Mouse (Mus musculus): ENCODE data around the gene Rrp7a. TPM values are rescaled to one million over a fixed set of nuclear protein-coding genes. Genes with fewer than 3 reads are reported as not detected.

Rrp7a gene
- polyA plus RNA-seq, 1 experiment: 109 TPM

DNA sequence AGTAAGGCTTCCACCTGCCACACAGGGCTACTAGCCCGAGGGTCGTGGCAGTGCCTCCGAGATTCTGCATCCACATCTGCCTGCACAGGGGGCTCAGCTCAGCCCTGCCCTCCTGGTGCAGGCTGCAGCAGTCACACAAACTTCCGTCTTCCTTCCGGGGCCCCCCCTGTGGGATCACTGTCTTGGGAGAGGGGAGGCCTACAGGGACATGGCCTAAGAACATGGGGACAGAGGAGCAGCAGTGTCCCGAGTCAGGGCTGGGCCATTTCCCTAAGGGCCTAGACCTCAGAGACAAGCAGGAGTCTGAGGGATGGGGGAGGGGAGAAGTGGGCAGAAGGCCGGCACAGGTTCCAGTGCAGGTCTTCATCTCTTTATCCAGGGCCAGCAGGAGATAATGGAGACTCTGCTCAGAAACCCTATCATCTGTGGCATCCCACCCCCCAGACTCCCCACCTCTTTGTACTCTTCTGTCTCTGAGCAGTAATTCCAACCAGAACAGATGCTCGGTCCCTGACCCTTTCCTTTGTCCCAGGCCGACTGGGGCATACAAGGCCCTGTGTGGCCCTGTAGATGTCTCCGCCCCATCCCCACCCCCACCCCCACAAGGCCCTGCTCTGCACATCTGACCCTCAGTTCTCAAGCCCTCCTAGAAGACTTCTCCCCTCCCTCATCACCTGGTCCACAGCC lies 38.6 kb upstream of the Rrp7a start:
- no peaks in the 10 kb centered on the region for H3K36me3 ChIP-seq (ENCODE audit: control insufficient read depth, insufficient read depth, low read length)
- H3K4me3 ChIP-seq (ENCODE audit: control insufficient read depth, low read depth, low read length): no peak overlapping the region
- no peak for TF ChIP-seq CTCF (IDR thresholded peaks at IDR 0.05; ENCODE audit: control insufficient read depth, insufficient read depth, insufficient replicate concordance, low read depth, low read length)
- no peak for TF ChIP-seq POLR2A (IDR thresholded peaks at IDR 0.05; ENCODE audit: control insufficient read depth, low read depth, low read length)
- H3K4me1 ChIP-seq (ENCODE audit: control insufficient read depth, insufficient read depth, low read length): no peaks in the 10 kb centered on the region; the same call in 1 of the 2 replicates
- no peaks in the 10 kb centered on the region for H3K27me3 ChIP-seq (ENCODE audit: control insufficient read depth, insufficient read depth, low read length)
- no peak overlapping the region for H3K27ac ChIP-seq (ENCODE audit: control insufficient read depth, insufficient read depth, low read depth, low read length)

GRCm38 (mm10) chr15:83160561-83160960 lies 38.0 kb upstream of the Rrp7a start:
- Histone ChIP-seq H3K27ac (ENCODE audit: control insufficient read depth, insufficient read depth, low read depth, low read length) (no peak overlapping the region), H3K4me1 (ENCODE audit: control insufficient read depth, insufficient read depth, low read length) (no peaks in the 10 kb centered on the region; the same call in 1 of the 2 replicates), H3K36me3 (ENCODE audit: control insufficient read depth, insufficient read depth, low read length) (no peaks in the 10 kb centered on the region), H3K4me3 (ENCODE audit: control insufficient read depth, low read depth, low read length) (no peak overlapping the region), H3K27me3 (ENCODE audit: control insufficient read depth, insufficient read depth, low read length) (no peaks in the 10 kb centered on the region)
- TF ChIP-seq CTCF (IDR thresholded peaks at IDR 0.05; ENCODE audit: control insufficient read depth, insufficient read depth, insufficient replicate concordance, low read depth, low read length): no peak
- TF ChIP-seq POLR2A (IDR thresholded peaks at IDR 0.05; ENCODE audit: control insufficient read depth, low read depth, low read length): no peak

DNA sequence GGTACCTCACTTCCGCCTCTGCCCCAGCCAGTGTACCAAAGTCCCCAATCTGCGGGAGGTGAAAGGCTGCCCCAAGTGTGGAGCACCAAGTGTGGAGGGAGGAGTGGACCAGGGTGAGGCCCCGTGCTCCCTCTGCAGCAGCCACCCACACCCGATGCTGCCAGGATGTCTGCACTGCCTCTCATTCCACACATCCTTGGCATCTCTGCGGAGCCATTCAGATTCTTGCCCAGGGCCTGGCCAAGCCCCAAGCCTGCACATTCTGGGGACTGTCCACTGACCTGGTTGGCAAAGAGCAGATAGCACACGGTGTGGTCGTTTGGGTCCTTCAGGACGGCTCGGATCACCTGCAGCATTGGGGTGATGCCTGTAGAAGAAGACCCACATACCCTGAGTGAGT lies 37.2 kb upstream of the Rrp7a start:
- no peaks in the 10 kb centered on the region for H3K27me3 ChIP-seq (ENCODE audit: control insufficient read depth, insufficient read depth, low read length)
- TF ChIP-seq POLR2A (IDR thresholded peaks at IDR 0.05; ENCODE audit: control insufficient read depth, low read depth, low read length) (no peak), CTCF (IDR thresholded peaks at IDR 0.05; ENCODE audit: control insufficient read depth, insufficient read depth, insufficient replicate concordance, low read depth, low read length) (no peak)
- H3K4me1 ChIP-seq (ENCODE audit: control insufficient read depth, insufficient read depth, low read length): no peaks in the 10 kb centered on the region; the same call in 1 of the 2 replicates
- no peak overlapping the region for H3K4me3 ChIP-seq (ENCODE audit: control insufficient read depth, low read depth, low read length)
- H3K27ac ChIP-seq (ENCODE audit: control insufficient read depth, insufficient read depth, low read depth, low read length): no peak overlapping the region
- H3K36me3 ChIP-seq (ENCODE audit: control insufficient read depth, insufficient read depth, low read length): no peaks in the 10 kb centered on the region

GRCm38 (mm10) chr15:83158587-83159160 lies 36.1 kb upstream of the Rrp7a start:
- TF ChIP-seq CTCF (IDR thresholded peaks at IDR 0.05; ENCODE audit: control insufficient read depth, insufficient read depth, insufficient replicate concordance, low read depth, low read length): no peak
- no peak overlapping the region for H3K4me3 ChIP-seq (ENCODE audit: control insufficient read depth, low read depth, low read length)
- no peak overlapping the region for H3K27ac ChIP-seq (ENCODE audit: control insufficient read depth, insufficient read depth, low read depth, low read length)
- H3K36me3 ChIP-seq (ENCODE audit: control insufficient read depth, insufficient read depth, low read length): no peaks in the 10 kb centered on the region
- H3K27me3 ChIP-seq (ENCODE audit: control insufficient read depth, insufficient read depth, low read length): no peaks in the 10 kb centered on the region
- H3K4me1 ChIP-seq (ENCODE audit: control insufficient read depth, insufficient read depth, low read length): no peaks in the 10 kb centered on the region; the same call in 1 of the 2 replicates

DNA sequence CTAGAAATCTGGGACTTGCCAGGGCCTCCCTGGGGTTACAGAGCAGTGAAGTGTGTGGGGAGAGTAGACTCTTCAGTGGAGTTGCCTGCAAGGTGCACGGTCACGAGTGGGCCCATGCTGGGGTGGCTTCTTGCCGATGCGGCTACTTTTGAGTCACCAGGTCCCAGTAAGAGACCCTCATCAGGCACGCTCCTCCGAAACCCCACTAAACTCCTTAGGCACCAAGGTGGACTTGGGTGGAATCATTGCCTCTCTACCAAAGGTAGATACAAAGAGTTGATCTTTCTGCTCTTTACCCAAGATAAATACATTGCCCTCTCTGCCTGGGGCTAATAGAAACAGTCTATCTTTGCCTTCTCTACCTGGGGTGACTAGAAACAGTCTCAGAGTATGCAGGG lies 35.1 kb upstream of the Rrp7a start:
- H3K4me1 ChIP-seq (ENCODE audit: control insufficient read depth, insufficient read depth, low read length): no peaks in the 10 kb centered on the region; the same call in 1 of the 2 replicates
- no peak for TF ChIP-seq CTCF (IDR thresholded peaks at IDR 0.05; ENCODE audit: control insufficient read depth, insufficient read depth, insufficient replicate concordance, low read depth, low read length)
- TF ChIP-seq POLR2A (IDR thresholded peaks at IDR 0.05; ENCODE audit: control insufficient read depth, low read depth, low read length): no peak
- H3K36me3 ChIP-seq (ENCODE audit: control insufficient read depth, insufficient read depth, low read length): no peaks in the 10 kb centered on the region
- no peaks in the 10 kb centered on the region for H3K27me3 ChIP-seq (ENCODE audit: control insufficient read depth, insufficient read depth, low read length)
- no peak overlapping the region for H3K27ac ChIP-seq (ENCODE audit: control insufficient read depth, insufficient read depth, low read depth, low read length)
- H3K4me3 ChIP-seq (ENCODE audit: control insufficient read depth, low read depth, low read length): no peak overlapping the region

DNA sequence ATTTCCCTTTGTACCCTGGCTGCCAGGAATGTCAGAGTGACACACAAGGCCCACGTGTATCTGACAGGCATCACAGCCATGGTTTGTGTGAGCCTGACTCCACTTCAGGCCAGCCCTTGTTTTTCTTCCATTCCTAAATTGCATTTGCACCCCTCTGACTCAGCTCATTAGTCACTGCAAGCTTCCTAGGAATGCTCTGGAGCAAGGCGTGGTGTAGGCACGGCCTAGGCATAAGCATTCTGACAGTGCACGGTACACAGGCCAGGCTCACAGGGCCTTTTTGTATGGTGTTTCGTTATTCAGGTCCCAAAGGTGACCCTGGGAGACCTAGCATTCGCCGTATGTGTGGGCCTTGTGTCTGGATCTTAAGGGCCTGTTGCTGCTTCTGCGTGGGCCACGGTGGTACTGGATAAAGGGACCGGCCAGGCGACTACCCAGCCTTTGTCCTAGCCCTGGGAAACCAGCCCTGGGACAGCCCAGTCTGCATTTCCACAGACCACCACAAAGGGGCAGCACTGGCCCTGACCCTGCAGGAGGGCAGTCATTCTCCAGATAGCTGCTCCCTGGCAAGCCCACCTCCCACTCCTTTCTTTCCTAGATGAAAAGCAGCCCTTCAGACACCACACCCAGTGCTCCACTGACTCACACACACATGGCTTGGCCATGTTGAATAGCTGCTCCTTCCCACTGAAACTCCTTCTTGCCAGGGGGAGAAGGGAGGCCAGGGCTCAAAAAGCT lies 34.5 kb upstream of the Rrp7a start:
- Histone ChIP-seq H3K27me3 (ENCODE audit: control insufficient read depth, insufficient read depth, low read length) (no peaks in the 10 kb centered on the region), H3K4me3 (ENCODE audit: control insufficient read depth, low read depth, low read length) (no peak overlapping the region), H3K27ac (ENCODE audit: control insufficient read depth, insufficient read depth, low read depth, low read length) (no peak overlapping the region), H3K4me1 (ENCODE audit: control insufficient read depth, insufficient read depth, low read length) (no peaks in the 10 kb centered on the region; the same call in 1 of the 2 replicates), H3K36me3 (ENCODE audit: control insufficient read depth, insufficient read depth, low read length) (no peaks in the 10 kb centered on the region)
- TF ChIP-seq CTCF (IDR thresholded peaks at IDR 0.05; ENCODE audit: control insufficient read depth, insufficient read depth, insufficient replicate concordance, low read depth, low read length) (peak; percentile 70), POLR2A (IDR thresholded peaks at IDR 0.05; ENCODE audit: control insufficient read depth, low read depth, low read length) (no peak)
